Mouse (Mus musculus): ENCODE results near the gene Lamb3. TPM values are rescaled to one million over a fixed set of nuclear protein-coding genes. Genes with fewer than 3 reads are reported as not detected.

Gene Lamb3
- total RNA-seq, 2 experiments from 2014 or later, result 0.56 to 2.8 TPM

DNA sequence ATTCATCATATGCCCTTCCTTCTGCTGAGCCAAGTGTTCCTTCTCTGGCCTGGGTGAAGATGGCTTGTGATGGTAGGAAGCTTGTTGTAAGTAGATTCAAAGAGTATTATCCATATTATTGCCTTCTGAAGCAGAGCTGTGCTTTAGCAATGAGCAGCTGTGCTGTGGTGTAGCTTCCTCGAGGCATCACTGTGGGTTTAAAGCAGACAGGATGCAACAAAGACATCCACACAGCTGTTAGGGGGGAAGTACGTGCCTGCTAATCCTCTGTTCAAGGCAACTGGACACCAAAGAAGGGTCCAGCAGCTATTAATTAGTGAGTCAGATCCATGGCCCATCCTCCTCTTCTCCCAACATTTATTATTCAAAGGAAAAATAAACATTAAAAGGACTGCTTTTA, 137.5 kb downstream of the Lamb3 start:
- no peak for DNase-seq

DNA sequence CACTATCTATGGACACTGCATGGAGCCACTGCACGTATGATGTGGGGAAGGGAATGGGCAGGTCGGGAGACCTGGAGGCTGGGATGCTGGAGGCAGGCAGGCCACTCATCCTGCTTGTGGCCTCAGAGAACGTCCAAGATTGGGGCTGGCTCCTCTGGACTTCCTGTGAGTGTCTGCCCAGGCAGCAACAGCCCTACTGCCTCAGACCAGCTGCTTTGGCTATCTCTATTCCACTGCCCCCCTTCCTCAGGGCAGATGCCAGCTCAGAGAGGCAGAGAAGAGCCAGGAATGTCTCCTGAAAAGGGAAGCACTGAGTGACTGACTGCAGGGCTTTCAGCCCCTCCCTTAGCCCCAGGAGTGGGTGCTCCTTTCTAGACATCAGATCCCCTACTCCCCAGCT, 139.4 kb downstream of the Lamb3 start:
- no peak for DNase-seq

DNA sequence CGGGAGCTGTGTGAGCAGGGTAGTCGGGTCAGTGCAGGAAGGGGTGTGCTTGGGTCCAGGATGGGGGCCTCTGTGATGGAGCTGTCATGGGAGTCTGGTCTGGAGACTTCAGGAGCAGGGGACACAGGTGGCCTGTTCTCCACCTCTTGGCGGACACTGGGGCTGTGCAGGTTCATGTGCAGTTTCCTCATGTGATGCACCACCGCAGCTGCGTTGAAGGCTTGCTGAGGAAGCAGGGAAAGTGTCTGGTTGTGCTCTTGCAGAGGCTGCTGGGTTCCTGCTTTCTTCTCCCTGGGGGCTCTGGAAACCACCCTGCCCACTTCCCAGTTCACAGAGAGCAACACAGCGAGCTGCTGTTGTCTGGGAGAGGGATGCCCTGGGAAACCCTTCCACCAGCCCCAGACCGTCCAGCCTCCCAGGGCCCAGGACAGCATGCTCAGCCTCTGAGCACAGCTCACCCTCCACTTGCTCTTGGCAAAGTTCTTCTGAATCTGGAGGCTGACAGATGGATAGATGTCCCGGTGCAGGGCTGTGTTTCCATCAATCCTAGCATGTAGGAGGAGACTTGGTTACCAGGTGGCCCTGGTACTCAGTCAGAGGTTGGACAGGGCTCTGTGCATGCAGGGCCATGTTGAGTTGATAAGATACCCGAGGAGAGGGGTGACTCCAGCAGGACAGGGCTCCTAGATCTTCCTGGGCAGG, 140.9 kb downstream of the Lamb3 start:
- DNase-seq, result no peak

DNA sequence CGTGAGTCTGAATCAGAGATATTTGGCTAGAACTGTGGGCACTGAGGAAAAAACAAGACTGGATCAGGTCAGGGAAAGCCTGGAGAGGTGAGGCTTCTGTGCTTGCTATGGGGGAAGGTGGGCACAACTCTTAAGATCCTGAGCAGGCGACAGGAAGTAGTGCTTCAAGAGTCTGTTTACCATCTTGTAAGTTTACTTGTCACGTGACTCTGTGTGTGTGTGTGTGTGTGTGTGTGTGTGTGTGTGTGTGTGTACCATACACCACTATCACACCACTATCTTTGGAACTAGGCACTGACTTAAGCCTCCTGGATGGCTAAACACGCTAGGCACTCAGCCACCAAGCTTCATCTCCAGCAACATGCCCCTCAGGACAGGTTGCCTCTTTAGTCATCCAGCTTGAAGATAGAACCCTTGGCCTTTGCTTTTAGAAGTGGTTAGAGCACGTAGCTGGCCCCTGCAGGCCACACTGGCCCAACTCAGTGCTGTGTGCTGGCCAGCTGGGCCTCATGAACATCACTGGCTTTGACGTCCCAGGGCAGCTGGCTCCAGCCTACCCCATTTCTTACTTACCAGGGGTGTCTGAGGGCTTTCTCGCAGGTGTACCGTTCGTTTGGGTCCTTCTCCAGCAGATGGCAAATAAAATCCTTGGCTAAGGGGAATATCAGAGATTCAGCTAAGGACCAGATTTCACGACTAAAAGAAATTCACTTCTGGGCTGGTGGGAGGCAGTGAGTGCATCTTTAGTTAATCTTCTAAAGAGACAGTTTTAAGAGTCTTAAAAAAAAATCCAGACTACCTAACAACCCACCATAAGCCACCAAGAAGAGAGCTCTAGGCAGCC, 142.4 kb downstream of the Lamb3 start:
- no peak for DNase-seq

DNA sequence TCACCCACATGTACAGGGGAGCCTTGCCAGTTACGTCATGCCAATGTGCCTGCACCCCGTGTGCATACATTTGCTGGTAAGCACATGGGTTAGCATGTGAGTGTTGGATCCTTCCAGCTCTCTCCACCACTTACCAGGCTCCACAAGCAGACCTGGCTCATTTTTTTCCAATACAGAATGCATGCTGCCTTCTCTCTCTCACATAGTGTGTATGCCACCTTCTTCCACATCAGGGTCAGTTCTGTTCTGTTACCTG, 143.0 kb downstream of the Lamb3 start:
- DNase-seq, result no peak

DNA sequence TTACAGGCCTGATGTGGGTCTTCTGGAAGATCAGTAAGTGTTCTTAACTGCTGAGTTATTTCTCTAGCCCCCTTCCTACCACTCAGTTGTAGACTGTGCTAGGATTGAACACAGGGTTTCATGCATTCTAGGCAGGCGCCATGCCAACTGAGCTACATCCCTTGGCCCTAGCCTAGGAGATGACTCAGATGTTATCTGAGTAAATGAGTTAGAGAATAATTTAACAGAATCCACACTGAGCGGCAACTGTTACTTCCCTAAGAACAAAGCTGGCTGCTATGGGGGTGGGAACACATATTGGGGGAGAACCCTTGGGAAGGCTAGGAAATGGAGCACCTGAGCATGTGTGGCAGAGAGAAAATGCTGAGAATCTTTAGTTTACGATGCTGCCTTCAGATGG, 144.1 kb downstream of the Lamb3 start:
- peak in 1 of 2 experiments; percentile 31 for DNase-seq

DNA sequence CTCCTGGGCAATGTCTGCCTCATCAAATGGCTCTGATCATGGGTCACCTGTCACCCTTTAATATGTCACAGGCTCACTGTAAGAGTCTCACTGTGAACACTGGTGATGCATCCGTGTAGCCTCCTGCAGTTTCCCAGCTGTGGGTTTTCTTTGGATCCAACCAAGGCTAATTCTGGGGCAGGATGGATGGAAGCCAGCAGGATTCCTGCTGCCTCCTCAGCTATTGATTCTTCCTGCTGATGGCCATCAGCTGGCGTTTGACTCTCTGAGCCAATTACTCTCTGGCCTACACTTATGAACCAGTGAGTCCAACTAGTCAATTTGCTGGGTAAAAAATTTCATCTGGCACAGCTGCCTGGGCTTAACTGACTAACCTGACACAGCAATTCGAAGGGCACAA, 151.7 kb downstream of the Lamb3 start:
- no peak for DNase-seq

DNA sequence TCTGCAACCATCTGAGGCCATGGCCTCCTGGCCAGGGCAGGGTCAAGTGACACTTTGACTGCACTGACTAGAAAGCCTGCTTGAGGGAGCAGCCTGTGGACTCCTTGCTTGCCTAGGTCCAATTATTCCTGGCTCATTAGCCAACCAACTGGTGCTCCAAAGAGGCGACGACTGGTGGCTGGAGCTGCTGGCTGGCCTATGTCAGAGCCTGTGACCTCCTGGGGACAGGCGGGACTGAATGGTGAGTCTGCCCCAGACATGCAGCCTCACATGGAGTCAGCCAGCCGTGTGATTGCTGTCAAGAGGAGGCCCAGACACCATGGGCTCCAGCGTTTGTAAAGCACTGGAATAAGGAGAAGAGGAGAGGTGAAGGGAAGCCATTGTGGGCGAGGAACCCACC, 153.7 kb downstream of the Lamb3 start:
- DNase-seq, result no peak

DNA sequence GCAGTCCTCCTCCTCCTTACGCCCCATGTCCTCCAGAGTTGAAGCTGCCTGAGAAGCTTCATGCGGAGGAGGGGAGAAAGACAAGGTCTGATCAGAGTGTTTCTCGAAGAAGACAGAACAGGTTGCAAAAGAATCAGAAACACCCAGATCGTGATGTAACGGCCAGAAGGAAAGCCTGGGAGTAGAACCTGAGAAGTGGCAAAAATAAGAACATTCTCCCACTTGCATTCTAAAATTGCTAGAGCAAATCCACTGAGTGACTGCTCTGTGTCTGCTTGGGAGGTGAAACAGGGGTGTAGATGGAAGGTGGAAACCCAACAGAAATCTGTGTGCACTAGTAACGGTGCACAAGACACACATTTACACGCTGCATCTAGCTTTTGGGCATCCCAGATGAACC, 154.6 kb downstream of the Lamb3 start:
- no peak for DNase-seq

DNA sequence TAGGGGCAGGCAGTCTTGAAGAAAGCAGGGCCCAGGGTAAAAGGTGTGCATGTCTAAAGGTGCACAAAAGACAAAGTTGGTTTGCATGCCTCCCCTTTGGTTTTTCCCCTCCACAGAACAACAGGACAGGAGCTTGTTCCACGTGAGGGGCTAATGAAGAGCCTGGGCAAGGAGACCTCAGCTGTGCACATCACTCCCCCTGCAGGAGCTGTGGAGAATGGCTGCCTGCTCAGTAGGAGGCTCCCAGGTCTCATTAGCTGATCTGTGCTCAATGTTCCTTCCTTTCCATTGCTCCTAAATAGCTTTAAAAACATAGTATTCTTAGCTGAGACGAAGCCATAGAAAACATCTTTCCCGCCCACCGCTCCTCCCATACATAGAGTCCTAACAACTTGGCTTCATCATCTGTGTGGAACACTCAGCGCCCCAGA, 156.3 kb downstream of the Lamb3 start:
- DNase-seq, result peak; percentile 50 to 55

DNA sequence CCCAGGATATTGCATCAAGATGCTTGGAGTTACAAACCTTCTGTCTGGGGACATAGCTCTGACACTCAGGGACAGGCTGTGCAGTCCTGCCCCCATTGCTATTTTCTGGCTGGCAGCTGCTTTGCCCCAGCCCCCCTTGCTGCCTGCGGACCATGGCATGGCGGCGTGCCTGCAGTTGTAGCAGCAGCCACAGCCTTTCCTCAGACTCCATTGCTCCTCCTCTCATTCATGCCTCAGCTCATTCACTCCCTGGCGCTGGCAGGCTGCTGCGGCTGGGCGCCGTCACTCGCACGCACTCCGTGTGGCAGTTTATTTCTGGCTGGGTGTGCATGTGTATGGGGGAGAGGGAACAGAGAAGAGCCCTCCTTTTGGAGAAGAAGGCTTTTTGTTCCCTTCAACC, 160.6 kb downstream of the Lamb3 start:
- DNase-seq, result peak; percentile 69 to 73

DNA sequence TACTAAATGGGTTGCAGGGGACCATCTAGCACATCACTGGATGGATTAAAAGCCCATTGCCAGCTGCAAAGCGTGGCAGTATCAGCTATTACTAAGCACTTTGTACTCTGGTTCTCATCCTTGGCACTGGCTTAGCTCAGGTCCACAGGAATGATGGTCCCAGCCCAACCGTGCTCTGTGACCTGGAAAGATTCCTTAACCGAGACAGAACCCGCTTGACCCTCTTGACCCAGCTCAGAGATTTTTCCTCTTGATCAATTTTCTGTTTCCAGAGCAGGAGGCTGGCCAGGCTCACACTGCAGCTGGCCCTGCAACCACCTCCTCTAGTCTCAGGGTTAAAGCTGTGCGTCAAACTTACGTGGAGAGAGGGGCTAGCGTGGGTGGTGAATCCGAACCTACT, 161.6 kb downstream of the Lamb3 start:
- no peak for DNase-seq

DNA sequence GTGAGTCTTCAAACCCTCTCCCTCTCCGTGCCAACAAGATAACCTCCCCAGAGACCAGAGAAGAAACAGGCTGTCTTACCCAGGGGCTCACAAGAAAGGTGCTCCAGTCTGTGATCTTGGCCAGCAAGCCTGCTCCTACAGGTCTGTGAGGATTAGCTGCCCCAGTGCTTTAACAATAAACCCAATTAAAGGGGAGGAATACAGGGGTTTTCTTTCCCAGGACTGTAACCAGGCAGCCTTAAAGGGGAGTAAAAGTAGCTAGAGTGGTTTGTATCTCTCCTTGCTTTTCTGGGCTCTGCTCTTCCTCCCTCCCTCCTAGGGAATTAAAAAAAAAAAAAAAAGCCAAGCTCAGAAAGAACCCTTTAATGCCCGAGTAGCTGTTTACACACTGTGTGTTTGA, 162.6 kb downstream of the Lamb3 start, which contains the start of gene Camk1g:
Gene Camk1g, minus strand, starts transcription at position 203 of the 400 bp plus-strand sequence.
- peak in 1 of 2 experiments; percentile 34 for DNase-seq

DNA sequence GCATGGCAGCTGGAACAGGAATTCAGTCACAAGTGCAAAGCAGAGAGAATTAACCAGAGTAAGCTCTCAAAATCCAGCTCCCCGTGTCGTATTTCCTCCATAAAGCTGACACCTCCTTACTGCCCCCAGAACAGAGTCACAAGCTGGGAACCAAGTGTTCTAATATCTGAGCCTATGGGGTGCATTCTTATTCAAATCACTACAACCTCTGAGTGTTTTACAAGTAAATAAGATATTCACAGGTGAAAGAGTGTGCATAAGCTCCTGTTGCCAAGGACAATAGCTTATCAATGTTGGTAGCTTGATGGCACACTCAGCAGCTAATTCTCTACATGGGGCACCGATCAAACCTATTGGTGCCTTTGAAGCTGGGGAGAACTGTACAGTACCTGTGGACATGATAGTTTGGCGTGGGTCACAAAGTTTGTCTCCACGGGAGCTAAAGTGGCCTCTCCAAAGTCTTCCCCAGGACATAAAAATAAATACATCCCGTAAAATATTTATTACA, 166.5 kb downstream of the Lamb3 start:
- no peak for DNase-seq

DNA sequence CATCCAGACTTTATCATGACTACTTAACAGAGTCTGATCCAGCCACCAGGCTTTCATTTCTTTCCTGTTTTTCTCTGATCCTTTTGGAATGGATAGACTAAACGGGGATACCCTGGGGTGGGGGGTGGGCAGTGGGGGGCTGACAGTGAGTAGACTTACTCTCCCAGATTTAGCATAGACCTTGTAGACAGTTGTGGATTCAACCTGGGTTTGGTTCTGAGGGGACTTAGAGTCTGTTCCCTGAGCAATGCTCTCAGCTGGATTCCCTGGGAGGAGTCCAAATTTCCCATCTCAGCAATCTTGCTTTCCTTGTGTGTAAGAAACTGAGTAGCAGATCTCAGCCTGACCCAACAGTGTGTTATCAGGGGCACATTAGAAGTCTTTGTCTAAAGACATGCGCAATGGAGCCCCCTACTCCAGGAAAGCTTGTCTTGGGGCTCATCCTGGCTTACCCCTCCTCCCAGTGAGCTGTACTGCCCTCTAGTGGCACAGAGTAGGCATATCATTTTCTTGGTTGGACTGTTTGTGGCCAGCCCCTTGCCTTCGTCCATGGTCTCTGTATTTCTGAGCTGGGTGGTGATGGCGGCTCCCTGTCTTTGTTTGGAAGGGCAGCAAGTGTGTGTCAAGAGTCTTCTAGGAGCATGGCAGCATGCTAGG, 169.1 kb downstream of the Lamb3 start:
- peak in 1 of 2 experiments; percentile 45 for DNase-seq

DNA sequence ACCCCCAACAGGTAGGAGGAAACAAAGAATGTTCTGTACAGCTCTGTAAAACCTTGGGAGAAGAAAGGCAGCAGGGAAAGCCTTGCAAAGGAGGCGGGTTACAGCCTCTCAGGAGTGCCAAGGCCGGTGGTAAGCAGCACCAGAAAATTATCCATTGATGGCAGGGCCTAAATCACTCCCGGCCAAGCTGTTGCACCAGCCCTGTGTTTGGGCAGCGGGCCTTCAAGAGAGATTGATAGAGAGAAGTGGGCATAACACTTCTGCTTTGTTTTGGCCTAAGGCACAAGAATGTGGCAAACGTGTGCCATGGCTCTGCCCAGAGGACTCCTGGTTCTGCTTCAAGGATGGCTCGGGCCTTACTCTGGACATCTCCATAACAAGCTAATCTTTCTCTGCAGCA, 172.1 kb downstream of the Lamb3 start:
- DNase-seq, result no peak

DNA sequence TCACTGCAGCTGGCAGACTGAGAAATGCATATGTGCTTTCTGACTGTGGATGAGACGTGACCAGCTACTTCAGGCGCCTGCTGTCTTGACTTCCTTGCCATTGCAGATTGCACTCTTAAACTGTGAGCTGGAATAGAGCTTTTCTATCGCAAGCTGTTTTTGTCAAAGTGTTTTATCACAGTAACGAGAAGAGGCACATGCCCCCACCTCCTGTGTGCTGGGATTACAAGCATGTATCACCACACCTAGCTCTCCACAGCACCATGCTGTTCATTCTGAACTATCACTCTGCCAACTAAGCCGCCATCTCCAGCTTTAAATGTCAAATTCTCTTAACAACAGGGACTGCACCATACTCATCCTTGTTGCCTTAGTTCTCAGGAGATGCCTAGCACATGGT, 173.4 kb downstream of the Lamb3 start:
- no peak for DNase-seq

DNA sequence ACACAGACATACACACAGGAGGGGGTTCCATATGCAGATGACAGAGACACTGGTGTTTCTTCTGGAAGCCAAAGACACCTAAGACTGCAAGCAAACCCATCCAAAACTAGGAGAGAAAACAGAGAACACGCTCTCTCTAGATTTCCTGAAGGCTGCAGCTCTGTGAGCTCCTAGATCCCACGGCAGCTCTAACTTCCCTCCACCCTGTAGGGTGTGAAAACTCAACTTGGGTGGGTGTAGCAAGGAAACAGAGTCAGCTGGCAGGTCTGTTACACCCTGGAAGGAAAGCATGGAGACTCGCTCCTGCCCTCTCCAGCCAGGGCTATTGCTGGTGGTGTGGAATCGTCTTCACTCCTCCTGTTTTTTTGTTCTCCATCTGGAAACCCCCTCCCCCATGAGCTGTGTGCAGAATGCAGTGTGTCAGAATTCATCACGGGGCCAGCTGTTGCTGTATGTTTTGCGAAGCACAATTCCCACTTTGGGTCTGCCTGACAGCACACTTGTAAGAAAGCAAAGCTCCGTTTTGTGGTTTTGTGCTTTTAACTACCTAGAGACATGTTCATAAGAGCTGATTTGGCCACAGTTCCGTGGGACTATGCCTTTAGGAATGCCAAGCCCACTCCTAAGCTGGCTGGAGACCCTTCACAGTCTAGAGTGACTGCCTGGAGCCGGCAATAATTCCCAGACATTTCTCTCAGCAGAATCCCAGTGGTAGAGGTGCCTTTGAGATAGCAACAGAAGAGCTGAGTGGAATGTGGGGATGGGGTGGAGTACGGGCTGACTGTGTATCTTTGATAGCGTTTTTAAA, 174.3 kb downstream of the Lamb3 start:
- no peak for DNase-seq

DNA sequence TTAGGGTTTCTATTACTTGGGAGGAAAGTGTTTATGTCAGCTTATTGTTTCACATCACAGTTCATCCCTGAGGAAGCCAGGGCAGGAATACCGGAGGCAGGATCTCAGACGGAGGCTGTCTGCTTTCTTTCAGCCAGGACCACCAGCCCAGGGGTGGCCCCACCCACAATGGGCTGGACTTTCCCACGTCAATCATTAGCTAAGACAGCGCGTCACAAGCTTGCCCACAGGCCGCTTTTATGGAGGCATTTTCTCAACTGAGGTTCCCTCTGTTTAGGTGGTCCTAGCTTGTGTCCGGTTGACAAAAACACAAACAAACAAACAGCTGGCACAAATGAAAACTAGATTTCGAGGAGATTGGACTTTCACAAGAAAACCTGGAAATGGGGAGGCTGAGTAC, 174.9 kb downstream of the Lamb3 start:
- DNase-seq, result no peak

DNA sequence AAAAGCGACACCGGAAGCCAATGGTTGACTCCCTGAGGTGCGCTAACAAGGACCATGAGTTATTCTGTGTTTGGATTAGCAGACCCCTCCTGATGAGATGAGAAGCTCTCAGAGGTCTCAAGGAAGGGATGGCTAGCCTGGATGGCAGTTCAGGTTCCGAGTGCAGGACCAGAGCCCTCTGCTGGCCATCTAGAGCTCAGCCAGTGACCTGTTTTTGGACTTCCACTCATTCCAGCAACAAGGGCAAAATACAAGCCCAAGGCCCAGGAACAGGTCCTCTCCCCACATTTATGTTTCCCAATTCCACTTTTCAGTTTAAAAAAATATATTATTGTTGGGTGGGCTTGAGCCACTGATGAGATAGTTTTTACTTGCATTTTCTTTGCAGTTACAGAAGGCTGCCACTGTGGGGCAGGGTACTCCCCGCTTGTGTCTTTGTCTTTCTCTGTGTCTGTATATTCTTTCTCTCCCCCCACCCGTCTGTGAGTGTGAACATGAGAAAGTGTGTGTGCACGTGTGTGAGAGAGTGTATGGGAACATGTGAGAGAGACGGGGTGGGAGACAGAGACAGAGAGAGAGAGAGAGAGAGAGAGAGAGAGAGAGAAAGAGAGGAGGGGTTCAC, 175.5 kb downstream of the Lamb3 start:
- no peak for DNase-seq

DNA sequence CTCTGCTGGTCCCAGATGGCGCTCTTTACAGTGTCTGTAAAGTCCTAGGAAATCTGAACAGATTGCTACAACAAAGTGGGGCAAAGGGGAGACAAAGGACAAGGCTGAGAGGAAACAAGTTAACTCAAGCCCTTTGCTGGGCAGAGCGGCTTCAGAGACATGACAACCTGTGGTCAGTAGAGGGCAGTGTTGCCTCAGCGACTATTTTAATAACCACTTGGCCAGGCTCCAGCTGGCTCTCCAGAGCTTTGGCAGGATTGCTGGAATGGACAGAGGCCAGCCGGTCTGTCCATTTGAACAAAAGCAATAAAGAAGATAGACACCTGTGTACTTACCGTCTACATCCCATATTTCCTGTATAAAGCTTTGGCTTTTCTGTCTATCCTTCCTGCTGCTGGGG, 178.6 kb downstream of the Lamb3 start:
- peak; percentile 70 to 82 for DNase-seq

DNA sequence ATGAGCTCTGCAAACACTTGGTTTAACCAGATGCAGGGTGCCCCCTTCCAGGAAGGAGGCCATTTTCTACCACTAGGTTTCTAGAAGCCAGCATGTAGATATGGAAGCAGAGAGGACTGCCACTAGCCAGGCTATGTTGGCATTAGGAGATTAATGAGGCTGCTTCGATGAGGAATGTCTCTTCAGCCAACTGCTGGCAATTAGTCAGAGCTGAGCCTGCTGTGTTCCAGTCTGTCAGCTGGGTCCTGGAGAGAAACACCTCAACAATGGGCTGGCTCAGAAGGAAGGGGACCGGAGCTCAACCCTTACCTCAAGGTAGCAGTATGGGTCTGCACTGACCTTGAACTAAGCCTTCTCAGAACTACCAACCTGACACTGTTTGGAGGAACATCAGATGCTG, 179.7 kb downstream of the Lamb3 start:
- no peak for DNase-seq

All from layer of hippocampus, postnatal 36 days (tissue).